Mouse (Mus musculus): Measurements from ENCODE around the gene Chpt1.

Gene Chpt1

GRCm38 (mm10) chr10:88403021-88403420 is 100.9 kb downstream of the Chpt1 start:
- DNase-seq = no peak
